Mouse (Mus musculus) stomach, embryonic 14.5 days (tissue): ENCODE data around the gene Higd1a. TPM values are rescaled to one million over a fixed set of nuclear protein-coding genes. Genes with fewer than 3 reads are reported as not detected.
A peak's percentile ranks its signal among the peaks of the same experiment; 100 is the strongest.

ENCODE experiments used
- ATAC-seq: fragments of 200-750 bp; cut with Nextera tagmentation; 2 replicates; pipeline ENCODE4 v1.8.0; 2017; ENCODE audit warnings: low read depth, moderate TSS enrichment; ENCODE audit not compliant: insufficient number of reproducible peaks, insufficient read depth, low FRiP score
- H3K27ac ChIP-seq: fragments of 300-500 bp; sonication (generic); 2 replicates; pipeline ENCODE4 v1.5.1; 2014; ENCODE audit warnings: mild to moderate bottlenecking, low read length, moderate library complexity, mixed read lengths
- H3K27me3 ChIP-seq: fragments of 300-500 bp; sonication (generic); 2 replicates; pipeline ENCODE4 v1.6.1; 2014; ENCODE audit warnings: low read length, control low read depth, mixed read lengths; ENCODE audit not compliant: control insufficient read depth, insufficient read depth
- H3K36me3 ChIP-seq: fragments of 300-500 bp; sonication (generic); 2 replicates; pipeline ENCODE4 v1.6.1; 2014; ENCODE audit warnings: mild to moderate bottlenecking, control low read depth, low read length, moderate library complexity, mixed read lengths; ENCODE audit not compliant: control insufficient read depth, insufficient read depth
- H3K4me1 ChIP-seq: fragments of 300-500 bp; sonication (generic); 2 replicates; pipeline ENCODE4 v1.6.1; 2014; ENCODE audit warnings: low read length, control low read depth, mixed read lengths; ENCODE audit not compliant: control insufficient read depth, insufficient read depth
- H3K4me2 ChIP-seq: fragments of 300-500 bp; sonication (generic); replicated peaks from 2 replicates; pipeline ENCODE4 v1.6.1; 2014; ENCODE audit warnings: low read depth, low read length, control low read depth
- H3K4me3 ChIP-seq: fragments of 300-500 bp; sonication (generic); 2 replicates; pipeline ENCODE4 v1.5.1; 2014; ENCODE audit warnings: low read depth, low read length, control low read depth
- H3K9ac ChIP-seq: fragments of 300-500 bp; sonication (generic); replicated peaks from 2 replicates; pipeline ENCODE4 v1.6.1; 2014; ENCODE audit warnings: low read depth, mild to moderate bottlenecking, control low read depth, low read length, moderate library complexity, mixed read lengths
- H3K9me3 ChIP-seq: fragments of 300-500 bp; sonication (generic); 2 replicates; pipeline ENCODE4 v1.6.1; 2016; ENCODE audit warnings: low read depth, low read length, control low read depth; ENCODE audit not compliant: control insufficient read depth
- WGBS: fragments of 180-500 bp; shearing (Covaris S2); extraction: QIAGEN DNeasy Blood & Tissue Kit; methylation state at CpG from one replicate; pipeline ENCODE4 v1.1.7; 2014; 5-methylcytosine and 5-hydroxymethylcytosine counted together
- polyA plus RNA-seq: library from polyadenylated mRNA; unstranded; fragments of >200 nt; fragmentation: Nextera tagmentation; extraction: Ambion mirVana; gene quantifications from 2 replicates; pipeline ENCODE4 v1.2.1, GENCODE M21; 2014

Gene Higd1a
- polyA plus RNA-seq, 1 experiment from 2014 or later = 289 TPM

DNA sequence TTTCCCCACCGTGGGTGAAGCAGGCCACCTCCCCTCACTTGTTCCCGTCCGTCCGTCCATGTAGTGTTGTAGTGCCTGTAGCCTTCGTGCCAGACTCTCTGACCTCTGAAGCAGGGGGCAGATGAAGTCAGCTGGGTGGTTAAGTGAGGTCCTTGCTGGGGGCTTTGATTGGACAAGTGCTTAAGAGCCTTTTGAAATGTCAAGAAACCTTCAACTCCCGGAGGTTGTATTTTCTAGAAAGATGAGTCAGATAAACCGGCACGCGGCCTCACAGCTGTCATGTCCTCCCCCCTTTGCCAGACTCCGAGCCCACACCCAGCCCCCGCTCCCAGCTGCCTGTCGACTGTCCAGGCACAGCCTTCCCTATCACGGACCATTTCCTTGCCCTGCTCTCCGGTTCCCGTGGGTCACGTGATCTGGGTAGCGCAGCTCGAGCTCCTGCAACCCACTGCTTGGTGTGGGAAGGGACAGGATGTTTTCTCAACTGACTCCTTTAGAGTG, 32.3 kb upstream of the Higd1a start:
- Histone ChIP-seq H3K9ac (no peak overlapping the region), H3K9me3 (no peaks in the 10 kb centered on the region), H3K4me3 (no peak overlapping the region), H3K27ac (no peak overlapping the region), H3K27me3 (no peaks in the 10 kb centered on the region), H3K4me2 (peak overlapping the region; percentile 21), H3K4me1 (peaks cover 19% of the 10 kb centered on the region), H3K36me3 (no peaks in the 10 kb centered on the region)
- WGBS = 13% methylated on average over 18 of the region's 18 CpGs
- ATAC-seq = 0 out of 2 replicates have a peak, but pooled peaks have one; percentile 53

- Histone ChIP-seq H3K27me3 (no peaks in the 10 kb centered on the region), H3K9me3 (no peaks in the 10 kb centered on the region), H3K9ac (no peak overlapping the region), H3K4me3 (no peak overlapping the region), H3K27ac (no peak overlapping the region), H3K36me3 (no peaks in the 10 kb centered on the region), H3K4me2 (no peak overlapping the region; the same call in 1 of the 2 replicates), H3K4me1 (peaks cover 16% of the 10 kb centered on the region)
- 49% methylated on average over 4 of the region's 4 CpGs for WGBS
- ATAC-seq = no peak
These were observed 31.8 kb upstream of the Higd1a start for GRCm38 (mm10) chr9:121889927-121890440.

DNA sequence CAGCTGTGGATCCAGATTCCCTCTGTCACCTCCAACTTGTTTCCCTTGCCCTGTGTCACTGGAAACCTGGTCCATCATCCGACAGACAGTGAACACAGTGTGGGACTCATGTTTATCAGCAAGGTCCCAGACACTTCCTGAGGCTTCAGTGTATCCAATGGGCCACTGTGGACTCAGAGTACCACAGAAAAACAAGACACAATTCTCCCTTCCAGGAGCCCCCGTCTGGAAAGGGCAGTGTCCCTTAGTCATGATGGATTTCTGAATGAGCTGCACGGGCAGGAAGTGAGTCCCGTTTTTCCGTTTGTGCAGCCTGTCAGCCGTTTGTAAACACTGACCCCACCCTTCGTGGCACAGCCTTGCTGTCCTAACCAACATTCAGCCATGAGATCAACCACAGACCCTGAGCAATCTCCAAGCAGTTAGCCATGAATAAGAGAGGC, 23.9 kb upstream of the Higd1a start:
- Histone ChIP-seq H3K27ac (no peak overlapping the region), H3K4me3 (no peak overlapping the region), H3K36me3 (no peaks in the 10 kb centered on the region), H3K4me2 (no peak overlapping the region), H3K9me3 (no peaks in the 10 kb centered on the region), H3K27me3 (no peaks in the 10 kb centered on the region), H3K4me1 (peaks cover 3% of the 10 kb centered on the region; the same call in 1 of the 2 replicates), H3K9ac (no peak overlapping the region)
- 27% methylated on average over 7 of the region's 7 CpGs for WGBS
- ATAC-seq = no peak

DNA sequence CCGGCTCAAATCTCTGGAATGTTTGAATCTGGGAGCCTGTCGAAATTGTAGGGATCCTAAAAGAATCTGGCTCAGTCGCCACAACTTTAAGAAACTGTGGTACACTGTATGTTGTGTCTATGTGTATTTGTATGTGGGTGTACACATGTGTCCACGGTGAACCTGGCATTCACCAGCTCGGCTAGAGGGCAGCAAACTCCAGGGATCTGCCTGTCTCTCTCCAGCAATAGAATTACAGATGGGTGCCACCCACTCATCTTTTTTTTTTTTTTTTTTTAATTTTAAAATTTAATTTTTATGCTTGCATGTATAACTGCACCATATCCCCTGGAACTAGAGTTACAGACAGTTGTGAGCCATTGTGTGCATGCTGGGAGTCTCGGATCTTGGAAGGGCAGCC, 23.1 kb upstream of the Higd1a start:
- WGBS = 57% methylated on average over 6 of the region's 6 CpGs
- Histone ChIP-seq H3K36me3 (no peaks in the 10 kb centered on the region), H3K4me2 (no peak overlapping the region), H3K9ac (no peak overlapping the region), H3K9me3 (no peaks in the 10 kb centered on the region), H3K27me3 (no peaks in the 10 kb centered on the region), H3K4me3 (no peak overlapping the region), H3K4me1 (peaks cover 3% of the 10 kb centered on the region; the same call in 1 of the 2 replicates), H3K27ac (no peak overlapping the region)
- ATAC-seq = no peak

GRCm38 (mm10) chr9:121880840-121881239, 22.7 kb upstream of the Higd1a start:
- H3K27me3 ChIP-seq = no peaks in the 10 kb centered on the region
- H3K36me3 ChIP-seq = no peaks in the 10 kb centered on the region
- whole genome bisulfite sequencing = 18% methylated on average over 14 of the region's 14 CpGs
- no peak overlapping the region for H3K4me3 ChIP-seq
- H3K9ac ChIP-seq = no peak overlapping the region
- H3K4me2 ChIP-seq = no peak overlapping the region
- no peak for ATAC-seq
- H3K27ac ChIP-seq = no peak overlapping the region
- no peaks in the 10 kb centered on the region for H3K9me3 ChIP-seq
- peaks cover 3% of the 10 kb centered on the region; the same call in 1 of the 2 replicates for H3K4me1 ChIP-seq

DNA sequence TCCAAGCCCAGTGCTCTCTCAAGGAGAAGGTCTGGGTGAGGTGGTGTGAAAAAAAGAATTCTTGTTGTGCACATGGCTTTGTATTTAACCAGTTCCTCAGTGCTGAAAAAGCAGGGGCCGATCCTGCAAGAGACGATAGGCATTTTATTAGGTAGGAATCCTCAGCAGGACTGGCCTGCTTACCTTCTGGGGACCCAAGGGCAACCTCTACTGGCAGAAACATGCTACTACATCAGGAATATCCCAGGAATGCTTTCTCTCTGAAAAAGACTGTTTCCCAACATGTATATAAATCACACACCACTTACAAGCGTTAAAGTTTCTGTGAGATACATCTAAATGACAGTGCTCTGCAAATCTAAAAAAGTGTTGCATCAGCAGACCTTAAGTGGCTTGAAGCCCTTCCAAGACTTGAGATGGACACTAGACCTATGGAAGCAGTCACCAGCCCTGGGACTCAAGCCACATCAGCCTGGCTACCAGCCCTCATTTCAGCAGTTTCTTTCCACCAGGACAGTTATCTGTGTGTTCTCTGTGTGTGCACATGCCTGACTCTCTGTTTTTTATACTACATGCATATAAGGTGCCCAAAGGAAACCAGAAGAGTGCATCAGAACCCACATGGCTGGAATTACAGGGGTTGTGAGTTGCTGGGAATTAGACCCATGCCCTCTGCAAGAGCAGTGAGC, 19.0 kb upstream of the Higd1a start:
- H3K4me2 ChIP-seq = no peak overlapping the region
- no peak overlapping the region for H3K4me3 ChIP-seq
- 7% methylated on average over 3 of the region's 3 CpGs for whole genome bisulfite sequencing
- H3K27ac ChIP-seq = no peak overlapping the region
- 0 out of 2 replicates have a peak, but pooled peaks have one; percentile 15 for ATAC-seq
- no peak overlapping the region for H3K9ac ChIP-seq
- no peaks in the 10 kb centered on the region for H3K36me3 ChIP-seq
- H3K27me3 ChIP-seq = no peaks in the 10 kb centered on the region
- H3K4me1 ChIP-seq = peaks cover 2% of the 10 kb centered on the region; the same call in 1 of the 2 replicates
- H3K9me3 ChIP-seq = no peaks in the 10 kb centered on the region

DNA sequence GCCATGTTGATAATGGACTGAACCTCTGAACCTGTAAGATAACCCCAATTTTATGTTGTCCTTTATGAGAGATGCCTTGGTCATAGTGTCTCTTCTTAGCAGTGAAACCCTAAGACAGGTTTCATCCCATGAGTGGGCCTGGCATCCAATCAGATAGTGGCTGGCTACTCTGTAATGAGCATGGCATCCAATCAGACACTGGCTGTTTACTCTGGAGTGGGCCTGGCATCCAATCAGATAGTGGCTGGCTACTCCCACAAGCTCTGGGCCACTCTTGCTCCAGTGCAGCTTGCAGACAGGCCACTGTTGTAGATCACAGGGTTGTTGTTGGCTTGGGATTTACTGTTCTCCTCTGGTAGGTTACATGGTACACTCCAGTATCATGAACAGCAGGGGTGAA, 15.4 kb upstream of the Higd1a start:
- Histone ChIP-seq H3K27ac (no peak overlapping the region), H3K4me3 (no peak overlapping the region), H3K9me3 (no peaks in the 10 kb centered on the region), H3K4me2 (no peak overlapping the region), H3K4me1 (peaks cover 8% of the 10 kb centered on the region; the same call in 1 of the 2 replicates), H3K27me3 (no peaks in the 10 kb centered on the region), H3K9ac (no peak overlapping the region), H3K36me3 (no peaks in the 10 kb centered on the region)
- no peak for ATAC-seq

DNA sequence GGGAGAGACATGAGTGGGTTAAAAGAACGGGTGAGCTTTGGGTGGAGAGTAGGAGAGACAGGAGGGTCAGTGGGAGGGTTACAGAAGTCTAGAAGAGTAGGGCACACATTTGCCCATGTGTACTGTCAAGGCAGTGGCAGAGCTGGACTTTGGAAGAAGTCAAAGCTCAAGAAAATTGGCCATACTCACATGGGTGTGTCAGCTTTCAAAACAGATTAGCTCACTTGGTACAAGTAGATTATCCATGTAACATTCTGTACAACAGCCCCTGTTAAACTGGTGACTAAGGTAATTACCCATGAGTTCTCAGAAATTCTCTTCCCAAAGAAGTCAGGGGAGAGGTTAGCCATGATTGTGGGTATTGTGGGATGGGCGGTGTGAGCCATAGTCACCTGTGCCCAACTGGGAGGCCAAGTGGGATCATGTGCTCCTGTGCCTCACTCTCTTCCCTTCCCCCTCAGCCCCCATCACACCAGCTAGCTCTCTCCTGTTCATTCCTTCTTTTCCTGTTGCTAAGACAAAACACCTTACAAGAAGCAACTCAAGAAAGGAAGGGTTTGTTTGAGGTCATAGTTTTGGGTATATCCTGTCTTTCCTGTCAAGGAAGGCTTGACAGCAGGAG, 14.0 kb upstream of the Higd1a start:
- H3K4me3 ChIP-seq = no peak overlapping the region
- ATAC-seq = no peak
- H3K27ac ChIP-seq = no peak overlapping the region
- no peak overlapping the region for H3K9ac ChIP-seq
- H3K9me3 ChIP-seq = no peaks in the 10 kb centered on the region
- peaks cover 12% of the 10 kb centered on the region; the same call in 1 of the 2 replicates for H3K4me1 ChIP-seq
- WGBS = 76% methylated on average over 2 of the region's 2 CpGs
- H3K4me2 ChIP-seq = no peak overlapping the region
- no peaks in the 10 kb centered on the region for H3K27me3 ChIP-seq
- H3K36me3 ChIP-seq = no peaks in the 10 kb centered on the region
